Mouse (Mus musculus): ENCODE results near the gene Rela.
A peak's percentile ranks its signal among the peaks of the same experiment; 100 is the strongest.

The Rela gene

GRCm38 (mm10) chr19:5637069-5638047 lies at the start of gene Rela:
Rela (plus strand) TSS chr19:5637483.
- peak; percentile 63 for DNase-seq (ENCODE audit: low read depth, low spot score)

DNA sequence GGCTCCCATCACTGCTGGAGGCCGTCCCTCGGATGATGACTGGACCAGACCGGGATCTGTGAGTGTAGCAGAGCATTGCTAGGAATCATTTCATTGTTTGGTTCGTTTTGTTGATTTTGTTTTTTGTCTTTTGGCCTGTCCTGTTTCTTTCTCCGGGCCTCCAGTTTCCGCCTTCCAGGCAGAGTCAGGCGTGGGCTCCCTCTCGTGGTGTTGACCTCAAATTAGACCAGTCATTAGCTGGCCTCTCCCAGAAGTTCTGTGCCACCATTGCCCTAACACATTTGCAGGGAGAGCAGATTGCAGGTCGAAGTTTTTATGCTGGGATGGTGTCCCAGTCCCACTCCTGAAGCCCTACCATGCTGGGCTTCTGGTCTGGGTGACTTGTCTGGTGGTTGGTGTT lies 48.1 kb upstream of the Rela start:
- DNase-seq (ENCODE audit: low read depth, low spot score), result no peak

- no peak for DNase-seq (ENCODE audit: low read depth, low spot score)
These were observed 45.4 kb upstream of the Rela start for GRCm38 (mm10) chr19:5591888-5592287.

DNA sequence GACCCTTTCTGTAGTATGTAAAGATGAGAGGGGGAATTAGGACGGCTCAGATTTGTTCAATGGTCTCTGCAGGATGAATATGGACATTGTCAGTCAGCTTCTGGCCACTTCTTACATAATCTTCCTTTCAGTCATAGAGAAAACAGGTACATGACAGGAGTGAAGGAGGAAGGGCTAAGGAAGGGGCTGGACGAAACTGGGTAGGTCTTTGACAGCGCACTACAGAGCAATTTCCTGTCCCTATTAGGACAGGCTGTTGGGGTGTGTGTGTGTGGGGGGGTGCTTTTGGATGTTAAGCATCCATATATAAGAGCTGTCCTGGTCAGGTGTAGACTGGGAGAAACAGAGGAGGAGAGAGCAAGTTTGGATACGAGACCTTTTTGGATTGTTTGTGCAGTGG lies 38.1 kb upstream of the Rela start:
- no peak for DNase-seq (ENCODE audit: low read depth, low spot score)

GRCm38 (mm10) chr19:5601752-5602541 lies 35.3 kb upstream of the Rela start, which contains the start of gene Rnaseh2c:
Rnaseh2c (plus strand) TSS chr19:5601873.
- DNase-seq (ENCODE audit: low read depth, low spot score), result peak; percentile 65

GRCm38 (mm10) chr19:5603664-5604063 lies 33.6 kb upstream of the Rela start:
- DNase-seq (ENCODE audit: low read depth, low spot score), result no peak

DNA sequence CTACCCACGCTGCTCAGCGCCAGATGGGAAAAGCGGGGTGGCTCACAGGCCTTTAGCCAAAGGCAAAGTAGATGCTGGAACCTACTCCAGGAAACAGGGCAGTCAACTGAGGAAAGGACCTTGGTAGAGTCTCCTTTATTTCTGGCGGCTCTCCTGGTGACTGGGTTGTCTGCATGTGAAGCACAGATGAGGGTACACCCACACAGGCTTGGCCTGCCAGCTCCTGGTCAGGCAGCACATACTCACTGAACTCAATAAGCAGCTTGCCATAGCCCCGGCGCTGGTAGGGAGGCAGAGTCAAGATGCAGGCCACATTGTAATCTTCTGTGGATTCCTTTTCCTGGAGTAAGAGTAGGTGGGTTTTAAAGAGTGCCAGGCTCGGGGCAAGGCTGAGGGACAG lies 32.2 kb upstream of the Rela start:
- no peak for DNase-seq (ENCODE audit: low read depth, low spot score)

DNA sequence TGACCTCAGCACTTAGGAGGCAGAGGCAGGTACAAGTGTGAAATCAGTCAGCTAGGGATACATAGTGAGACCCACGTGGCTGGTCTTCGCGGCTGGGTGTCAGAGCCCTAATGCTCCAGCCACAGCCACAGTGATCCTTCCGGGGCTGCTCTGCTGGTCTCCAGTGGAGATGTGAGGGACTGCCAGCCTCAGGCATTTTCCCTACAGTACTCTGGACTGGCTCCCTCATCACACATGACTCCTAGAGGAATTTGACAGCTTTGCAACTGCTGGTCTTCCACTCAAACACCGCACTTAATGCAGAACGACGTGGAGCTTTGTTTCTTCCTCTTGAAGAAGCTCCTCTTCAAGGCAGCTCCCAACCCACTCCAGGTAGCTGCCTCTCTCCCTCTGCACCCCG lies 31.1 kb upstream of the Rela start:
- no peak for DNase-seq (ENCODE audit: low read depth, low spot score)

DNA sequence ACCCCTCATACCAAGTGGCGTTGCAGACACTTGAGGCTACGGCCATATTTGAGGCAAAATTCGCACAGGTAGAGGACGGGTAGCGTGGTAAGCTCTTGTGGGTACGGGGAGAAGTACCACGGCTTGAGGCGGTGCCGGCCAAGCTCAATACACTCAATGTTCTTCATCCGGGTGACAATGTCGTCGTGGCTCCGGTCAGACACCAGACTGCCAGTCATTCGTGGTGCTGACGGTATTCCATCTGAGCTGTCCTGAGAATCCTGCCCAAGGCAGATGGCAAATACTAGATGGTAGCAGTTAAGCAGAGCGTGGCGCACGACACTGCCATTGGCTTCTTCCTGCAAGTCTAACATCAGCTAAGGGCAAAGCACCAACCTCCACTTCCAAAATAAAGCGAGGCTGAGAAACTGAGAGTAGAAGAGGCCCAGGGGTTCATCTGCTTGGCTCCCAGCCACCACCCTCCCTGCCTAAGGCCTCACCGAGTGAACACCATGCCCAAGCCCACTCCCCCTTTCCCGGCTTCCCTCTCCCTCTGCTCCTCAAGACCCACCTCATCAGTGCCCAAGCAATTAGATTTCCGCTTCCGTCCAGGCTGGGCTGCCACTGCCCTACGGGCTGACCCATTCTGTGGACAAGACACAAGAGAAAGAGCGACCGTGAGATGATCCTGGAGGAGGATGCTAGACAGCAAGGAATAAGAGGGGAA lies 29.4 kb upstream of the Rela start:
- no peak for DNase-seq (ENCODE audit: low read depth, low spot score)

DNA sequence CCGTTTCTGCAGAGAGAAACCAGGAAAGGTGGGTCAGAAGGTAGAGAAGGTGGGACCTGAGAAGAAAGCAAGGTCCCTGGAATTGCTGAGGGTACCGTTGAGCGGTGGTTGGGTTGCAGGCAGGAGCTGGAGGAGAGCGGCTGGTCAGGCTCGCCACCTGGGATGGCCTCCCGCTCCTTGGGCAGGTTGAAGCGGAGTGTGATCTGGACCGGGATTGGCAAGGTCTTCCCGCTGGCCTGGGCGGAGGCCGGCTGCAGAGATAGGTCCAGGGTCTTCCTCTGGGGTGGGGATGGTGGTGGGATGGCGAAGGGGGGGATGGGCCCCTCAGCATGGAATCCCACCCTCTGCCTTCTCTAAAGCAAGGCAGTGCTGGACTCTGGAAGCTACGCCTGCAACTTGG lies 28.6 kb upstream of the Rela start:
- DNase-seq (ENCODE audit: low read depth, low spot score), result no peak

- no peak for DNase-seq (ENCODE audit: low read depth, low spot score)
These were observed 28.1 kb upstream of the Rela start for GRCm38 (mm10) chr19:5609171-5609546.

DNA sequence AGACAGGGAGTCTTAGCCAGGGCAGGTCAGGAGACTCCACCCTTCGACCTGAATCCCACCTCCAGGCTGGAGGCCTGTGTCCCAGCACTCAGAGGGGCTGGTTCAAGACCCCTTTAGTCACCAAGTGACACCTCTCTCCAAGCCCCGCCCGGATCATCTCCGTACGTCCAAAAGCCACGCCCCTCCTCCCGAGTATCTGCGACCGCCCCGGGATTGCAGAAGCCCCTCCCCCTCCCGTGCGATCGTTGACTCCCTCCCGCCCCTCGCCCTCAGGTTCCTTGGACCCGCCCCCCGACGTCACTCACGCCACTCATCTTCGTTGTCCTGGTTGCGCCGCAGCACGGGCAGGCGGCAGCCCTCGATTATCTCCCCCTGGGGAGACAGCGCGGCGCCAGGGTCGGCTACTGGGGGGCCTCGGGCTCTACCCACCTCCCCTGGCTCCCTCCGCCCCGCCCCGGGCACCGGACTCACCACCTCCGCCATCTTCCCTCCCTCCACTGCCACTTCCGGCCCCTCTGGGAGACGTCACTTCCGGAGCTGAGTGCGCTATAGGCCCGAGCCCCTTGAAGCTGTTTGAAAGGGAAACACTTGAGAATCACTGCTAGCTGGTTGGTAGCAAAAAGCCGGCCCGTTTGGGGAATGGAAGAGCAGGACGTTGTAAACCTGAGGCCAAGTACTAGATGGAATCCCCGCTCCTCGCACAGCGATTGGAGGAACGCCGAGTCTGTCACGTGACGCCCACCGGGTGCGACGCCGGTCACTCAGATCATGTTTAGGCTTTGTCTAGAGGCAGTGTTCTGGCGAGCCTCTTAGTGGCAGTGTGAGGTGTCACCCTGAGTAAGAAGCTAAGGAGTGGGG lies 27.5 kb upstream of the Rela start, which contains the start of gene Kat5:
Kat5 (minus strand) TSS at position 691 of the 858 bp plus-strand sequence.
- DNase-seq (ENCODE audit: low read depth, low spot score), result peak; percentile 84

DNA sequence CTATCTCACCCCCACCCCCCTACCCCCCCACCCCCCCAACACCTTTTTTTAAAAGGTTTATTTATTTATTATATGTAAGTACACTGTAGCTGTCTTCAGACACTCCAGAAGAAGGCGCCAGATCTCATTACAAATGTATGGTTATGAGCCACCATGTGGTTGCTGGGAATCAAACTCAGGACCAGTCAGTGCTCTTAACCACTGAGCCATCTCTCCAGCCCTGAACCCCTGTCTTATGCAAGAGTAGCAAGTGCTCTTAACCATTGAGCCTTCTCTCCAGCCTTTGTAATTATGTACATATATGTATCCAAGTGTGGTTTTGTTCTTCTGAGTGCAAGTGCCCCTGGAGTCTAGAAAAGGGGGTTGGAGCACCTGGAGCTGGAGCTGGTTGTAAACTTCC lies 25.3 kb upstream of the Rela start:
- DNase-seq (ENCODE audit: low read depth, low spot score), result no peak

- DNase-seq (ENCODE audit: low read depth, low spot score), result no peak
These were observed 24.4 kb upstream of the Rela start for GRCm38 (mm10) chr19:5612762-5613411.

DNA sequence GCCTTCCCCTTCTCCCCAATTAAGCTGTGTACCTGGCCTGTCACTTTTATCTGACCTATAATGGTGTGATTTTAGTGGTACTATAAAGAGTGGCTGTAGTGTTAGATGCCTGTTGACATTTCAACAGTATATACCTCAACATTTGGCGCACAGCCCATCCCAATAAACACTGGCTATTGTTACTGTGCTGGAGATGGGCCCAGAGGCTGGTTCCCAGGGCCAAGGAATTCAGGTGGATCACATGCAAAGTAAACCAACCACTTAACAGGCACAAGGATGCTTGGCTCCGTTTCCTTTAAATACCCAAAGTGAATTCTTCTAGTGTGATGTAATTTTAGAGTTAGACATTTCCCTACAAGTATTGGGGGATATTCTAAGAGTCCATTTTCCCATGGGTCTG lies 22.3 kb upstream of the Rela start:
- DNase-seq (ENCODE audit: low read depth, low spot score), result no peak

- no peak for DNase-seq (ENCODE audit: low read depth, low spot score)
These were observed 17.3 kb upstream of the Rela start for GRCm38 (mm10) chr19:5620007-5620406.

GRCm38 (mm10) chr19:5621884-5622283 lies 15.4 kb upstream of the Rela start:
- no peak for DNase-seq (ENCODE audit: low read depth, low spot score)

DNA sequence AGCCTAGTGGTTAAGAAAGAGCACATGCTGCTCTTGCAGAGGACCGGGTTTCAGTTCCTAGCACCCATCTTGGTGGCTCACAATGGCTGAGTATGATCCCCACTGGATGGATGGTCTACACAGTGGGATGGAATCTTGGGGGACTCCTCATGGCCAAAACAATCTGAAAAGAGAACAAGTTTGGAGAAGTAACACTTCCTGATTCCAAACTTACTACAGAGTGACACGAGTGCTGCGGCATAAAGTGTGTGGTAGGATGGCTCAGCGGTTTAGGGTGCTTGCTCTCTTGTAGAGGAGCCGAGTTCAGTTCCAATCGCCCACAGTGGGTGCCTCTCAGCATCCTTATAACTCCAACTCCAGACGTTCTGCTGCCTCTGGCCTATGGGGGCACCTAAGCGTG lies 12.0 kb upstream of the Rela start:
- DNase-seq (ENCODE audit: low read depth, low spot score), result no peak

- no peak for DNase-seq (ENCODE audit: low read depth, low spot score)
These were observed 7.4 kb upstream of the Rela start for GRCm38 (mm10) chr19:5629907-5630306.

- no peak for DNase-seq (ENCODE audit: low read depth, low spot score)
These were observed 5.2 kb upstream of the Rela start for GRCm38 (mm10) chr19:5632120-5632519.

Measured in c-Kit-negative CD71-positive TER-119-positive erythroid progenitor cells, embryonic 14.5 days (primary cell).